Mouse (Mus musculus) inflammation-experienced regulatory T-cells, adult 6 months (primary cell): Measurements from ENCODE around the gene Rerg. TPM values are rescaled to one million over a fixed set of nuclear protein-coding genes. Genes with fewer than 3 reads are reported as not detected.

ENCODE experiments used
- ATAC-seq: one replicate; pipeline ENCODE4 v1.8.0; 2017
- polyA plus RNA-seq, 3 experiments: library from polyadenylated mRNA; unstranded; fragments of 100-300 nt; shearing (Covaris generic); gene quantifications; one replicate each; pipeline ENCODE4 v1.2.1; 2017

Gene Rerg
- polyA plus RNA-seq, 3 experiments from 2014 or later = not detected

- no peak for ATAC-seq
These were observed 44.1 kb downstream of the Rerg start for GRCm38 (mm10) chr6:137126224-137126623.

- ATAC-seq = no peak
These were observed 44.9 kb downstream of the Rerg start for GRCm38 (mm10) chr6:137125433-137125832.

- no peak for ATAC-seq
These were observed 45.3 kb downstream of the Rerg start for GRCm38 (mm10) chr6:137125006-137125405.

GRCm38 (mm10) chr6:137116849-137117473 is 53.3 kb downstream of the Rerg start:
- no peak for ATAC-seq

GRCm38 (mm10) chr6:137114859-137115258 is 55.4 kb downstream of the Rerg start:
- no peak for ATAC-seq

- ATAC-seq = no peak
These were observed 59.0 kb downstream of the Rerg start for GRCm38 (mm10) chr6:137111266-137111813.

GRCm38 (mm10) chr6:137110778-137111174 is 59.5 kb downstream of the Rerg start:
- no peak for ATAC-seq

- no peak for ATAC-seq
These were observed 60.2 kb downstream of the Rerg start for GRCm38 (mm10) chr6:137109811-137110777.

- ATAC-seq = no peak
These were observed 65.0 kb downstream of the Rerg start for GRCm38 (mm10) chr6:137105285-137105684.

- no peak for ATAC-seq
These were observed 67.6 kb downstream of the Rerg start for GRCm38 (mm10) chr6:137102662-137103179.

GRCm38 (mm10) chr6:137101886-137102661 is 68.2 kb downstream of the Rerg start:
- no peak for ATAC-seq

- no peak for ATAC-seq
These were observed 70.0 kb downstream of the Rerg start for GRCm38 (mm10) chr6:137100259-137100658.

- ATAC-seq = no peak
These were observed 71.8 kb downstream of the Rerg start for GRCm38 (mm10) chr6:137098232-137099191.

- no peak for ATAC-seq
These were observed 75.8 kb downstream of the Rerg start for GRCm38 (mm10) chr6:137094475-137094874.

- no peak for ATAC-seq
These were observed 81.8 kb downstream of the Rerg start for GRCm38 (mm10) chr6:137088469-137088868.

- no peak for ATAC-seq
These were observed 82.3 kb downstream of the Rerg start for GRCm38 (mm10) chr6:137087956-137088355.

GRCm38 (mm10) chr6:137087470-137087869 is 82.8 kb downstream of the Rerg start:
- ATAC-seq = no peak

- ATAC-seq = no peak
These were observed 90.6 kb downstream of the Rerg start for GRCm38 (mm10) chr6:137079701-137080100.

- ATAC-seq = no peak
These were observed 93.6 kb downstream of the Rerg start for GRCm38 (mm10) chr6:137076731-137077130.

GRCm38 (mm10) chr6:137076225-137076624 is 94.1 kb downstream of the Rerg start:
- ATAC-seq = no peak

- no peak for ATAC-seq
These were observed 98.0 kb downstream of the Rerg start for GRCm38 (mm10) chr6:137072256-137072655.
